In genomic region chr5:72816491-72816890, GRCm38 (mm10) we compare ENCODE assay signal across 17 mouse cellular contexts. TPM values are rescaled to one million over a fixed set of nuclear protein-coding genes. Genes with fewer than 3 reads are reported as not detected.
A peak's percentile ranks its signal among the peaks of the same experiment; 100 is the strongest.
DNase-seq lines count a peak whose midpoint lies in the region; ATAC-seq and TF ChIP-seq lines count a peak whose summit lies in the region.
"Had no signal": no experiment of that assay in that cellular context is flagged by ENCODE, and none has a peak within 500 bp of the region (broad histone marks: within the 10 kb centered on the region; RNA-seq: fewer than 3 reads in every experiment).

No protein-coding gene starts in this region.

- no peak overlapping the region for H3K4me3 ChIP-seq in kidney, embryonic 16.5 days (ENCODE audit: low read length)
- no peak overlapping the region for H3K4me3 ChIP-seq in hindbrain, embryonic 16.5 days (ENCODE audit: low read length)
- no peak overlapping the region for H3K4me3 ChIP-seq in stomach, postnatal 0 days (ENCODE audit: low read depth, low read length)
- H3K4me3 ChIP-seq: erythroblast, embryonic 14.5 days; heart, embryonic 10.5 days; limb, embryonic 12.5 days had no signal

- no peaks in the 10 kb centered on the region for H3K36me3 ChIP-seq in kidney, embryonic 16.5 days (ENCODE audit: insufficient read depth, low read length)
- H3K36me3 ChIP-seq in hindbrain, embryonic 16.5 days (ENCODE audit: control insufficient read depth, insufficient read depth, low read length), result no peaks in the 10 kb centered on the region
- H3K36me3 ChIP-seq in stomach, postnatal 0 days (ENCODE audit: control insufficient read depth, insufficient read depth, low read length), result no peaks in the 10 kb centered on the region
- H3K36me3 ChIP-seq: heart, embryonic 10.5 days; limb, embryonic 12.5 days had no signal

- H3K4me2 ChIP-seq in kidney, embryonic 16.5 days (replicated peaks; ENCODE audit: low read depth, low read length), result no peak overlapping the region
- H3K4me2 ChIP-seq in hindbrain, embryonic 16.5 days (ENCODE audit: low read length), result peak overlapping the region; percentile 22; the same call in 1 of the 2 replicates
- H3K4me2 ChIP-seq in stomach, postnatal 0 days (replicated peaks; ENCODE audit: low read depth), result no peak overlapping the region
- H3K4me2 ChIP-seq: limb, embryonic 12.5 days; midbrain, embryonic 11.5 days had no signal

- ATAC-seq in kidney, embryonic 16.5 days (ENCODE audit: low FRiP score, low TSS enrichment), result no peak
- ATAC-seq in hindbrain, embryonic 16.5 days, result peak; percentile 55
- no peak for ATAC-seq in stomach, postnatal 0 days (ENCODE audit: low FRiP score, low TSS enrichment)

- no peaks in the 10 kb centered on the region for H3K27me3 ChIP-seq in kidney, embryonic 16.5 days (ENCODE audit: insufficient read depth, low read length)
- H3K27me3 ChIP-seq in hindbrain, embryonic 16.5 days (replicated peaks; ENCODE audit: control insufficient read depth, insufficient read depth, low read length), result no peaks in the 10 kb centered on the region
- H3K27me3 ChIP-seq in stomach, postnatal 0 days (ENCODE audit: control insufficient read depth, insufficient read depth, low read length), result no peaks in the 10 kb centered on the region
- H3K27me3 ChIP-seq: limb, embryonic 12.5 days had no signal

- 15% methylated on average over 2 of the region's 2 CpGs for WGBS in kidney, embryonic 16.5 days
- WGBS in hindbrain, embryonic 16.5 days, result 23% methylated on average over 2 of the region's 2 CpGs
- WGBS in stomach, postnatal 0 days, result 45% methylated on average over 2 of the region's 2 CpGs

- H3K27ac ChIP-seq in kidney, embryonic 16.5 days (ENCODE audit: low read length), result 0 out of 2 replicates have a peak overlapping the region, but pooled peaks have one; percentile 34
- no peak overlapping the region for H3K27ac ChIP-seq in hindbrain, embryonic 16.5 days (ENCODE audit: low read depth, low read length)
- H3K27ac ChIP-seq in stomach, postnatal 0 days (replicated peaks), result no peak overlapping the region
- H3K27ac ChIP-seq: heart, embryonic 10.5 days; limb, embryonic 12.5 days had no signal

- H3K9me3 ChIP-seq in kidney, embryonic 16.5 days (ENCODE audit: low read length), result no peaks in the 10 kb centered on the region
- no peaks in the 10 kb centered on the region for H3K9me3 ChIP-seq in hindbrain, embryonic 16.5 days (ENCODE audit: control insufficient read depth, low read length)
- no peaks in the 10 kb centered on the region for H3K9me3 ChIP-seq in stomach, postnatal 0 days (ENCODE audit: control insufficient read depth, low read length)
- H3K9me3 ChIP-seq: heart, embryonic 10.5 days; limb, embryonic 12.5 days had no signal

- no peak for DNase-seq in kidney, adult 8-10 months
- DNase-seq in brain, embryonic 14.5 days (ENCODE audit: low read depth), result peak; percentile 19
- DNase-seq in retina, embryonic 14.5 days (ENCODE audit: low spot score), result peak; percentile 36
- no peak for DNase-seq in stomach, postnatal 0 days (ENCODE audit: low spot score)
- no peak for DNase-seq in ovary, postnatal 36 days (ENCODE audit: low spot score)
- DNase-seq: adrenal gland, adult 2 months; cerebellum, postnatal 36 days; heart, postnatal 36 days; lung, adult 18-20 months; right cerebral cortex, postnatal 14 days; thymus, postnatal 14 days had no signal

- no peak overlapping the region for H3K9ac ChIP-seq in kidney, embryonic 16.5 days (replicated peaks; ENCODE audit: low read length)
- no peak overlapping the region for H3K9ac ChIP-seq in hindbrain, embryonic 16.5 days (ENCODE audit: low read depth, low read length)
- no peak overlapping the region for H3K9ac ChIP-seq in stomach, postnatal 0 days (ENCODE audit: low read length)
- H3K9ac ChIP-seq: limb, embryonic 12.5 days had no signal

- TF ChIP-seq POLR2A in brain, embryonic 14.5 days (IDR thresholded peaks at IDR 0.05; ENCODE audit: borderline replicate concordance, extremely low read depth, insufficient read depth, insufficient read length, poor library complexity, severe bottlenecking), result no peak

- peaks cover 28% of the 10 kb centered on the region for H3K4me1 ChIP-seq in kidney, embryonic 16.5 days (ENCODE audit: insufficient read depth, low read length)
- peaks cover 3% of the 10 kb centered on the region; the same call in 1 of the 2 replicates for H3K4me1 ChIP-seq in hindbrain, embryonic 16.5 days (ENCODE audit: control insufficient read depth, insufficient read depth, low read depth, low read length)
- H3K4me1 ChIP-seq in stomach, postnatal 0 days (replicated peaks; ENCODE audit: control insufficient read depth, insufficient read depth), result no peaks in the 10 kb centered on the region

- no peak for TF ChIP-seq CTCF in brain, embryonic 14.5 days (IDR thresholded peaks at IDR 0.05; ENCODE audit: borderline replicate concordance, extremely low read depth, insufficient read depth, insufficient read length)
- TF ChIP-seq CTCF in stomach, postnatal 0 days (IDR thresholded peaks at IDR 0.05; ENCODE audit: low read depth), result no peak

- no peak for TF ChIP-seq EP300 in stomach, postnatal 0 days (optimal IDR thresholded peaks at IDR 0.05)

RNA-seq across cellular contexts. Expression of gene Tec, which starts 51.8 kb away (rescaled TPM):
- polyA plus RNA-seq in kidney, embryonic 16.5 days (2015; fragmentation: Nextera tagmentation; extraction: Ambion mirVana), result 11.2 and 12.1 TPM in 2 replicates
- 2.9 and 3.9 TPM in 2 replicates for polyA plus RNA-seq in brain, embryonic 14.5 days (2012; rRNA removed)
- polyA plus RNA-seq in hindbrain, embryonic 16.5 days (2015; fragmentation: Nextera tagmentation; extraction: Ambion mirVana), result 8.4 and 9.8 TPM in 2 replicates
- polyA plus RNA-seq in stomach, postnatal 0 days (2015; fragmentation: Nextera tagmentation; extraction: Ambion mirVana), result 9.5 and 9.6 TPM in 2 replicates
- polyA plus RNA-seq: erythroblast, embryonic 14.5 days had no signal

Comparison
In these comparisons a context has a peak if more than half of its experiments do, and no peak if none do; other contexts are left out.
1. DNase-seq: peak in brain, embryonic 14.5 days (single experiment) and retina, embryonic 14.5 days (single experiment); none in kidney, adult 8-10 months (0 of 2), stomach, postnatal 0 days (single experiment) and ovary, postnatal 36 days (single experiment).